Mouse (Mus musculus) cerebellum, adult 2 months (tissue): ENCODE data around the gene Fat1. TPM values are rescaled to one million over a fixed set of nuclear protein-coding genes. Genes with fewer than 3 reads are reported as not detected.

ENCODE experiments used
- DNase-seq, 2 experiments: peaks; one replicate each; pipeline ENCODE4 v3.0.0; 2021
- H3K27ac ChIP-seq: fragments of 200-500 bp; 2 replicates; pipeline ENCODE4 v1.5.1; 2012; ENCODE audit warnings: low read length, control low read depth, inconsistent platforms; ENCODE audit not compliant: insufficient read depth
- H3K27me3 ChIP-seq: fragments of 200-500 bp; 2 replicates; pipeline ENCODE4 v1.6.1; 2012; ENCODE audit warnings: inconsistent platforms, mild to moderate bottlenecking, low read length, moderate library complexity; ENCODE audit not compliant: control insufficient read depth, insufficient read depth
- H3K4me1 ChIP-seq: fragments of 200-500 bp; 2 replicates; pipeline ENCODE4 v1.6.1; 2011; ENCODE audit warnings: low read length; ENCODE audit not compliant: control insufficient read depth, insufficient read depth
- H3K4me3 ChIP-seq: fragments of 200-500 bp; replicated peaks from 2 replicates; pipeline ENCODE3; 2011; ENCODE audit warnings: mild to moderate bottlenecking, low read depth, low read length, control low read depth; ENCODE audit not compliant: insufficient read depth
- CTCF ChIP-seq: fragments of 200-500 bp; IDR thresholded peaks from 2 replicates; pipeline ENCODE4 v1.5.1; 2011; ENCODE audit warnings: low read depth, mild to moderate bottlenecking, control low read depth, low read length, moderate library complexity, borderline replicate concordance; ENCODE audit not compliant: insufficient read depth
- POLR2A ChIP-seq: fragments of 200-500 bp; IDR thresholded peaks from 2 replicates; pipeline ENCODE4 v1.6.1; 2011; ENCODE audit warnings: low read length, control low read depth, borderline replicate concordance; ENCODE audit not compliant: insufficient read depth
- WGBS: fragments of 180-500 bp; shearing (Covaris S2); methylation state at CpG from one replicate; pipeline ENCODE4 v1.1.7; 2018; 5-methylcytosine and 5-hydroxymethylcytosine counted together
- polyA plus RNA-seq: library from polyadenylated mRNA; depleted of rRNA; stranded (reverse); fragments of >200 nt; gene quantifications from 2 replicates; pipeline ENCODE4 v1.2.3, GENCODE M21; 2012

Gene Fat1
- polyA plus RNA-seq, 1 experiment: 106 TPM

- Histone ChIP-seq H3K4me3 (no peak overlapping the region), H3K4me1 (peaks cover 24% of the 10 kb centered on the region), H3K27me3 (no peaks in the 10 kb centered on the region), H3K27ac (no peak overlapping the region; the same call in 1 of the 2 replicates)
- 33% methylated on average over 9 of the region's 9 CpGs for WGBS
- no peak for TF ChIP-seq CTCF
- DNase-seq: no peak
Observed at GRCm38 (mm10) chr8:44998275-44998674, 63.0 kb downstream of the Fat1 start.

- peaks cover 24% of the 10 kb centered on the region for H3K4me1 ChIP-seq
- no peaks in the 10 kb centered on the region for H3K27me3 ChIP-seq
- TF ChIP-seq POLR2A (no peak), CTCF (peak; percentile 13; the same call in 1 of the 2 replicates)
- H3K4me3 ChIP-seq: peak overlapping the region; percentile 18
- WGBS: 3% methylated on average over 11 of the region's 11 CpGs
- peak overlapping the region; percentile 13 for H3K27ac ChIP-seq
- peak; percentile 74 to 85 for DNase-seq
Observed at GRCm38 (mm10) chr8:44998681-44999277, 63.5 kb downstream of the Fat1 start.

- 70% methylated on average over 8 of the region's 8 CpGs for WGBS
- H3K4me1 ChIP-seq: peaks cover 19% of the 10 kb centered on the region
- no peak for DNase-seq
- TF ChIP-seq POLR2A (no peak), CTCF (no peak)
- H3K27ac ChIP-seq: peak overlapping the region; percentile 14; the same call in 1 of the 2 replicates
- H3K27me3 ChIP-seq: no peaks in the 10 kb centered on the region
- no peak overlapping the region for H3K4me3 ChIP-seq
Observed at GRCm38 (mm10) chr8:45001577-45002197, 66.4 kb downstream of the Fat1 start.

- Histone ChIP-seq H3K27ac (0 out of 2 replicates have a peak overlapping the region, but pooled peaks have one; percentile 38), H3K27me3 (no peaks in the 10 kb centered on the region), H3K4me1 (peaks cover 19% of the 10 kb centered on the region), H3K4me3 (no peak overlapping the region)
- DNase-seq: no peak
- 45% methylated on average over 4 of the region's 4 CpGs for WGBS
- no peak for TF ChIP-seq POLR2A
- no peak for TF ChIP-seq CTCF
Observed at GRCm38 (mm10) chr8:45002686-45003085, 67.4 kb downstream of the Fat1 start.

- Histone ChIP-seq H3K27ac (no peak overlapping the region), H3K4me1 (peaks cover 16% of the 10 kb centered on the region), H3K4me3 (no peak overlapping the region), H3K27me3 (no peaks in the 10 kb centered on the region)
- TF ChIP-seq POLR2A (no peak), CTCF (no peak)
- WGBS: 72% methylated on average over 3 of the region's 3 CpGs
- no peak for DNase-seq
Observed at GRCm38 (mm10) chr8:45004021-45004420, 68.8 kb downstream of the Fat1 start.

- Histone ChIP-seq H3K27ac (no peak overlapping the region), H3K27me3 (no peaks in the 10 kb centered on the region), H3K4me3 (no peak overlapping the region), H3K4me1 (no peaks in the 10 kb centered on the region)
- DNase-seq: peak; percentile 54 to 73
- TF ChIP-seq POLR2A: no peak
- TF ChIP-seq CTCF: peak; percentile 69
- 30% methylated on average over 4 of the region's 4 CpGs for whole genome bisulfite sequencing
Observed at GRCm38 (mm10) chr8:45010685-45011084, 75.4 kb downstream of the Fat1 start.

- H3K4me3 ChIP-seq: no peak overlapping the region
- no peak overlapping the region for H3K27ac ChIP-seq
- H3K4me1 ChIP-seq: no peaks in the 10 kb centered on the region
- DNase-seq: no peak
- TF ChIP-seq POLR2A: no peak
- no peak for TF ChIP-seq CTCF
- no peaks in the 10 kb centered on the region for H3K27me3 ChIP-seq
- WGBS: 69% methylated on average over 12 of the region's 12 CpGs
Observed at GRCm38 (mm10) chr8:45011774-45012173, 76.5 kb downstream of the Fat1 start.

GRCm38 (mm10) chr8:45013852-45014251 is 78.6 kb downstream of the Fat1 start:
- Histone ChIP-seq H3K4me3 (no peak overlapping the region), H3K27ac (no peak overlapping the region), H3K27me3 (no peaks in the 10 kb centered on the region), H3K4me1 (no peaks in the 10 kb centered on the region)
- no peak for TF ChIP-seq CTCF
- no peak for TF ChIP-seq POLR2A
- DNase-seq: no peak
- WGBS: 91% methylated on average over 8 of the region's 8 CpGs
